Mouse (Mus musculus): ENCODE measurements at regions not wholly inside any gene's neighbourhood (a gene's known extent, or its start where the extent isn't known, plus 50 kb on each side); places are given as distances from the start of the nearest gene placed in this dataset.

- DNase-seq, result no peak
These were observed 285.0 kb upstream of the Bmper start for GRCm38 (mm10) chr9:22937686-22938391.

GRCm38 (mm10) chr9:22944992-22945391 lies 277.9 kb upstream of the Bmper start:
- no peak for DNase-seq

GRCm38 (mm10) chr9:22945426-22945955 lies 277.4 kb upstream of the Bmper start:
- DNase-seq, result no peak

GRCm38 (mm10) chr9:22952571-22953442 lies 270.1 kb upstream of the Bmper start:
- DNase-seq, result no peak

GRCm38 (mm10) chr9:22962269-22962815 lies 260.5 kb upstream of the Bmper start:
- no peak for DNase-seq

- no peak for DNase-seq
These were observed 251.6 kb upstream of the Bmper start for GRCm38 (mm10) chr9:22971312-22971711.

- DNase-seq, result no peak
These were observed 246.1 kb upstream of the Bmper start for GRCm38 (mm10) chr9:22976748-22977147.

GRCm38 (mm10) chr9:22979627-22980026 lies 243.2 kb upstream of the Bmper start:
- DNase-seq, result no peak

- no peak for DNase-seq
These were observed 233.4 kb upstream of the Bmper start for GRCm38 (mm10) chr9:22989508-22989907.

- no peak for DNase-seq
These were observed 229.3 kb upstream of the Bmper start for GRCm38 (mm10) chr9:22993531-22993930.

- DNase-seq, result no peak
These were observed 227.3 kb upstream of the Bmper start for GRCm38 (mm10) chr9:22995564-22995963.

GRCm38 (mm10) chr9:22998306-22998705 lies 224.6 kb upstream of the Bmper start:
- peak; percentile 11 for DNase-seq

GRCm38 (mm10) chr9:22999181-22999580 lies 223.7 kb upstream of the Bmper start:
- DNase-seq, result no peak

GRCm38 (mm10) chr9:23000200-23000599 lies 222.7 kb upstream of the Bmper start:
- DNase-seq, result no peak

GRCm38 (mm10) chr9:23003195-23004061 lies 219.4 kb upstream of the Bmper start:
- no peak for DNase-seq

- DNase-seq, result no peak
These were observed 217.9 kb upstream of the Bmper start for GRCm38 (mm10) chr9:23005005-23005404.

GRCm38 (mm10) chr9:23009462-23010183 lies 213.3 kb upstream of the Bmper start:
- no peak for DNase-seq

GRCm38 (mm10) chr9:23011316-23011959 lies 211.4 kb upstream of the Bmper start:
- no peak for DNase-seq

GRCm38 (mm10) chr9:23012130-23012529 lies 210.7 kb upstream of the Bmper start:
- DNase-seq, result no peak

- no peak for DNase-seq
These were observed 206.1 kb upstream of the Bmper start for GRCm38 (mm10) chr9:23016733-23017132.

- DNase-seq, result no peak
These were observed 198.8 kb upstream of the Bmper start for GRCm38 (mm10) chr9:23024061-23024460.
